Mouse (Mus musculus) embryonic stem cell, embryonic (primary cell): Measurements from ENCODE around the gene Slc46a1.

Experiments used
- CTCF ChIA-PET, 4 experiments: fragments of 300-600 bp in 2 of 4; fragments of 350-600 bp in 2 of 4; sonication (Branson Sonifier 250); formaldehyde crosslinking; loops; one replicate each; lab custom pipeline; 2022; ENCODE audit warnings: inconsistent platforms in 2 of 4; lab: Charles Lee
- POLR2A ChIA-PET, 4 experiments: fragments of 300-600 bp in 2 of 4; fragments of 350-600 bp in 2 of 4; sonication (Branson Sonifier 250); formaldehyde crosslinking; loops; one replicate each; lab custom pipeline; 2022; ENCODE audit warnings: antibody characterized with exemption in 4 of 4, inconsistent platforms in 1 of 4; lab: Charles Lee

Gene Slc46a1

GRCm38 (mm10) chr11:78505430-78505829 is 39.9 kb downstream of the Slc46a1 start:
- ChIA-PET CTCF (interaction anchor here in 2 of 4 experiments (0.7 to 1.1 kb wide), 3 partner anchors 17 to 145 kb away, joined by 3 to 4 read pairs (median 4); no protein-coding TSS in a partner anchor), POLR2A (interaction anchor here in 3 of 4 experiments (0.6 to 1.3 kb wide), 9 partner anchors 14 to 49 kb away, joined by 3 to 7 read pairs (median 3); partner anchors contain the start of genes Ift20 (in 2 of the 3), Tnfaip1 (in 2 of the 3) and Slc46a1 (in 1 of the 3))

- CTCF ChIA-PET = interaction anchor here in 2 of 4 experiments (1.6 to 1.9 kb wide), 2 partner anchors 12 to 53 kb away, joined by 5 to 7 read pairs; partner anchors contain the start of gene Sarm1 (in 1 of the 2)
- POLR2A ChIA-PET = interaction anchor here in 3 of 4 experiments (0.6 to 3.6 kb wide), 6 partner anchors 11 to 143 kb away, joined by 3 to 19 read pairs (median 5); partner anchors contain the start of genes Ift20 (in 1 of the 3), Sarm1 (in 1 of the 3), Tnfaip1 (in 1 of the 3) and Vtn (in 1 of the 3)
These were observed 43.7 kb downstream of the Slc46a1 start for GRCm38 (mm10) chr11:78509148-78509547.

- ChIA-PET POLR2A (interaction anchor here (0.5 to 1.7 kb wide), 79 partner anchors 9 to 1462 kb away, joined by 3 to 76 read pairs (median 5); partner anchors contain the start of genes Ift20 (in 3 of the 4), Sarm1 (in 3 of the 4), Tmem97 (in 3 of the 4) and Tnfaip1 (in 3 of the 4)), CTCF (interaction anchor here in 3 of 4 experiments (0.6 to 1.4 kb wide), 7 partner anchors 50 to 440 kb away, joined by 3 to 6 read pairs (median 3); no protein-coding TSS in a partner anchor)
These were observed 46.8 kb downstream of the Slc46a1 start, which contains the start of the genes Tmem199 and Poldip2 for GRCm38 (mm10) chr11:78512025-78512957. Gene Tmem199 (minus strand): TSS chr11:78512172. Gene Poldip2 (plus strand): TSS chr11:78512193.

GRCm38 (mm10) chr11:78513106-78513790 is 47.8 kb downstream of the Slc46a1 start:
- ChIA-PET CTCF (interaction anchor here in 2 of 4 experiments (0.7 to 1.1 kb wide), 2 partner anchors 32 to 58 kb away, joined by 3 read pairs; no protein-coding TSS in a partner anchor), POLR2A (interaction anchor here in 3 of 4 experiments (0.7 to 1.8 kb wide), 18 partner anchors 8 to 58 kb away, joined by 3 to 76 read pairs (median 7); partner anchors contain the start of genes Sarm1 (in 3 of the 3), Ift20 (in 2 of the 3), Tnfaip1 (in 2 of the 3) and Slc46a1 (in 1 of the 3))

GRCm38 (mm10) chr11:78515549-78516325 is 50.2 kb downstream of the Slc46a1 start:
- ChIA-PET CTCF (interaction anchor here (0.6 to 1.9 kb wide), 28 partner anchors 9 to 450 kb away, joined by 3 to 12 read pairs (median 4); partner anchors contain the start of genes Vtn (in 2 of the 4), Ift20 (in 1 of the 4), Sarm1 (in 1 of the 4) and Slc46a1 (in 1 of the 4)), POLR2A (interaction anchor here (0.7 to 4.5 kb wide), 15 partner anchors 9 to 774 kb away, joined by 3 to 38 read pairs (median 3); partner anchors contain the start of genes Ift20 (in 2 of the 4), Tnfaip1 (in 2 of the 4), Nlk (in 1 of the 4) and Sarm1 (in 1 of the 4))

- POLR2A ChIA-PET = interaction anchor here in 3 of 4 experiments (0.7 to 4.5 kb wide), 9 partner anchors 7 to 158 kb away, joined by 3 to 38 read pairs (median 7); partner anchors contain the start of genes Ift20 (in 2 of the 3), Tnfaip1 (in 2 of the 3), Sarm1 (in 1 of the 3) and Slc46a1 (in 1 of the 3)
- CTCF ChIA-PET = interaction anchor here in 2 of 4 experiments (0.5 to 1.9 kb wide), 3 partner anchors 17 to 406 kb away, joined by 3 to 6 read pairs (median 5); partner anchors contain the start of genes Ift20 (in 1 of the 2) and Tnfaip1 (in 1 of the 2)
These were observed 53.4 kb downstream of the Slc46a1 start for GRCm38 (mm10) chr11:78518931-78519330.
